Mouse (Mus musculus): ENCODE data around the gene Ezr. TPM values are rescaled to one million over a fixed set of nuclear protein-coding genes. Genes with fewer than 3 reads are reported as not detected.

Gene Ezr
- polyA plus RNA-seq, 1 experiment from 2014 or later, result 43.1 TPM

GRCm38 (mm10) chr17:6808521-6809165 lies 26.1 kb upstream of the Ezr start:
- peaks cover 13% of the 10 kb centered on the region; the same call in 1 of the 2 replicates for H3K4me1 ChIP-seq (replicated peaks)
- H3K9ac ChIP-seq (replicated peaks), result no peak overlapping the region
- no peak overlapping the region for H3K4me2 ChIP-seq (replicated peaks)
- no peaks in the 10 kb centered on the region for H3K9me3 ChIP-seq
- H3K36me3 ChIP-seq, result no peaks in the 10 kb centered on the region
- H3K27me3 ChIP-seq, result 0 out of 2 replicates have a peak, but pooled peaks cover 3% of the 10 kb centered on the region
- 41% methylated on average over 8 of the region's 8 CpGs for WGBS
- no peak for ATAC-seq
- no peak overlapping the region for H3K4me3 ChIP-seq (replicated peaks)
- no peak overlapping the region for H3K27ac ChIP-seq

DNA sequence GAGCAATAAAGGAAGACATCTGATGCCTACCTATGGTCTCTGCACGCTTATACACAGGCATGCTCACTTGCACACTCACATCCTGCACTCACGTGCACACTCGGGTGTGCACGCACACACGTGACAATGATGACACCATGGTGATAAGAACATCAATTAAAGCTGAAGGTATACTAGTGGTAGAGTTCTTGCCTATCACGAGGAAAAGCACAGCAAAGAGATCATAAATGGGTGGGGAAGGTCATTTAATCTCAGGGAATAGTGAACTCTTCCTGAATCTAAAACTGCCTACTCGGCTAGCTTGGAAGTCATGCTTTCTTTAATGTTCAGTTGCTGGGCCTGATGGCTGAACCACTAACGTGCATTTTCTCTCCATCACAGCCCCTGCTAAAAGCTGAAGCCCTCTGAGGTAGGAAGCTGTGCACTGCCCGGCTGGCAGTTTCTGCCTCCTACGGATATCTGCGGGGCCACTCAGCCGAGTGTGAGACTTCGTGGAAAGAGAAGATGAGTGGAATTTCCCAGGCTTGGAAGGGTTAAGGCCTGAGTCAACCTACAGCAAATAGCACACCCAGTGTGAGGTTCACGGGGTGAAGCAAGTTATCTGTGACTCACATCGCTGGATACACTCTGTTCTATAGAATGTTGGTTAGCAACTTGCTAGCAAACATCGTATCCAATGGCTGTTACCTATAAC lies 25.4 kb upstream of the Ezr start:
- no peak overlapping the region for H3K4me2 ChIP-seq (replicated peaks)
- H3K9me3 ChIP-seq, result no peaks in the 10 kb centered on the region
- 0 out of 2 replicates have a peak, but pooled peaks cover 3% of the 10 kb centered on the region for H3K27me3 ChIP-seq
- H3K36me3 ChIP-seq, result no peaks in the 10 kb centered on the region
- H3K9ac ChIP-seq (replicated peaks), result no peak overlapping the region
- no peak overlapping the region for H3K4me3 ChIP-seq (replicated peaks)
- H3K27ac ChIP-seq, result no peak overlapping the region
- WGBS, result 88% methylated on average over 16 of the region's 16 CpGs
- ATAC-seq, result no peak
- H3K4me1 ChIP-seq (replicated peaks), result peaks cover 13% of the 10 kb centered on the region; the same call in 1 of the 2 replicates

- 0 out of 2 replicates have a peak, but pooled peaks cover 4% of the 10 kb centered on the region for H3K4me1 ChIP-seq (replicated peaks)
- H3K4me2 ChIP-seq (replicated peaks), result no peak overlapping the region
- no peak overlapping the region for H3K9ac ChIP-seq (replicated peaks)
- WGBS, result 82% methylated on average over 6 of the region's 6 CpGs
- no peak for ATAC-seq
- H3K9me3 ChIP-seq, result peaks cover 7% of the 10 kb centered on the region; the same call in 1 of the 2 replicates
- H3K27ac ChIP-seq, result no peak overlapping the region
- 0 out of 2 replicates have a peak, but pooled peaks cover 3% of the 10 kb centered on the region for H3K27me3 ChIP-seq
- 0 out of 2 replicates have a peak, but pooled peaks cover 3% of the 10 kb centered on the region for H3K36me3 ChIP-seq
- no peak overlapping the region for H3K4me3 ChIP-seq (replicated peaks)
Measured at GRCm38 (mm10) chr17:6804853-6805543, 22.4 kb upstream of the Ezr start.

GRCm38 (mm10) chr17:6804111-6804510 lies 21.5 kb upstream of the Ezr start:
- Histone ChIP-seq H3K9me3 (peaks cover 7% of the 10 kb centered on the region; the same call in 1 of the 2 replicates), H3K4me2 (replicated peaks) (no peak overlapping the region), H3K27me3 (no peaks in the 10 kb centered on the region), H3K9ac (replicated peaks) (no peak overlapping the region), H3K36me3 (0 out of 2 replicates have a peak, but pooled peaks cover 3% of the 10 kb centered on the region), H3K4me3 (replicated peaks) (no peak overlapping the region), H3K27ac (no peak overlapping the region), H3K4me1 (replicated peaks) (0 out of 2 replicates have a peak, but pooled peaks cover under 1% of the 10 kb centered on the region)
- no peak for ATAC-seq
- 94% methylated on average over 6 of the region's 6 CpGs for WGBS

DNA sequence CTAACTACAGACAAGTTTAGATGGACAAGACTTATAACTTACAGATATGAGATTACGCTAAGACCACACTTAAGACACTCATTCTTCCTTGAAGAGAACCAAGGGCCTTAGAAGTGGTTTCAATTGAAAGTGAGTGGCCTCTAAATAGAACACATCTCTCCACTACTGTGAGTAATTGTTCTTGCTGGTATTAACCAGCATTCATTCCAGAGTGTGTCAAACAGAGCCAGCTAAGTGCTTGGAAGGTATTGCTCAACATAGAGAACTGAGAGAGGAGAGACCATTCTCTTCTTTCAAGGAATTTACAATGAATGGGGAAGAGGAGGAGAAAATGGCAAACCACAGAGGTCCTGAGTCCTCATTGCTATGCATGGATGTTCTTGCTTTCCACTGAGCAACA lies 21.0 kb upstream of the Ezr start:
- Histone ChIP-seq H3K27ac (no peak overlapping the region), H3K4me2 (replicated peaks) (no peak overlapping the region), H3K9ac (replicated peaks) (no peak overlapping the region), H3K27me3 (no peaks in the 10 kb centered on the region), H3K36me3 (0 out of 2 replicates have a peak, but pooled peaks cover 3% of the 10 kb centered on the region), H3K4me1 (replicated peaks) (no peaks in the 10 kb centered on the region), H3K4me3 (replicated peaks) (no peak overlapping the region), H3K9me3 (peaks cover 7% of the 10 kb centered on the region; the same call in 1 of the 2 replicates)
- no peak for ATAC-seq
- WGBS, result 93% methylated on average over 1 of the region's 1 CpGs

DNA sequence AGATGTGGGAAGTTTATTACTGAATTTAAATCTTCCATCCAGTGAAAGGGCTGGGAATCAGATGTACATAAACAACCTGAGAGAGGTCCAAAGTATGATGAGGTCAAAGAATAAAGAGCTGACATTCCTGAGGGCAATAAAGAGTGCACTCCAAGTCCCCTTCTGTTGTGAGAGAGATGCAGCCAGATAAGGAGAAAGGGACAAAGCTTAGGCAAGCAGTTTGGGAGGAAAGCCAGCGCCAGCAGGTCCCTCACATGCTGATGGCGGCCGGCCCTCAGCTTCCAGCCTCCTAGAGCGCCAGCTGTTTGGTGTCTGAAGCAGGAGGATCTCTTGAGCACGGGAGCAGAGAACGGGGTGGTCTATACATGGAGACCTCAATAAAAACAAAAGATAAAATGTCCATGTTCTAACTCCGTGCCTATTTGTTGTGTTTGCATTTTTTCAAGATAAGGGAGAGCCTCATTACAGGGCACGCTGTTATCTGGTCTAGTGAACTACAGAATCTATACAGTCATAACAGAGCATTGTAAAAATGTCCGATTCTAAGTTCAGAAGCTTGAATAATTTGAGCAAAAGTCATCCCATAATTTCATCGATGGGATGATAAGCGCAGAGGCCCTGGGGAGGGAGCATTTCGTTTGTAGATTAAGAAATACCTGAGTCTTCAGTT lies 15.9 kb upstream of the Ezr start:
- no peaks in the 10 kb centered on the region for H3K27me3 ChIP-seq
- no peak for ATAC-seq

DNA sequence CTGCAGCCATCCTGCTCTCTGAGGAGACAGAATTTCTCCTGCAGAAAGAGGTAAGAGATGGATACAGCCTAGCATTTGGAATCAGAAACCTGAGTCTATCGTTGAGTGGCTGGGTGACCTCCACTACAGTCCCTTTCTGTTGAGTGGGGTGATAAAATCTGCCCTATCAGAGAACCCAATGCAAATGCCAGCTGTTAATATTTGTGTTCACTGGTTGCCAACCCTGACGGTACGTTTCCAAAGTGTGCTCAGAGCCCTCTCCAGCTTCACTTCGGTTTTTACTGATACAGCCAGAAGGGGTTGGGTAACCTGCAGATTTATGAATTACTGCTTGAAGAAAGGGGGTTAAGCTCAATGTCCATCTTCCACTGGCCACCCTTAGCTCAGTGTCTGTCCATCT lies 14.9 kb upstream of the Ezr start:
- 87% methylated on average over 4 of the region's 4 CpGs for WGBS
- Histone ChIP-seq H3K36me3 (no peaks in the 10 kb centered on the region), H3K4me3 (replicated peaks) (no peak overlapping the region), H3K9ac (replicated peaks) (no peak overlapping the region), H3K27ac (no peak overlapping the region), H3K27me3 (no peaks in the 10 kb centered on the region), H3K9me3 (peaks cover 7% of the 10 kb centered on the region; the same call in 1 of the 2 replicates), H3K4me2 (replicated peaks) (no peak overlapping the region), H3K4me1 (replicated peaks) (0 out of 2 replicates have a peak, but pooled peaks cover 3% of the 10 kb centered on the region)
- no peak for ATAC-seq

More for the DNA sequence above, 15.9 kb upstream of the Ezr start:
- Histone ChIP-seq H3K4me3 (replicated peaks) (no peak overlapping the region), H3K9ac (replicated peaks) (no peak overlapping the region), H3K4me1 (replicated peaks) (0 out of 2 replicates have a peak, but pooled peaks cover 3% of the 10 kb centered on the region), H3K9me3 (peaks cover 7% of the 10 kb centered on the region; the same call in 1 of the 2 replicates), H3K27ac (no peak overlapping the region), H3K4me2 (replicated peaks) (no peak overlapping the region), H3K36me3 (0 out of 2 replicates have a peak, but pooled peaks cover 3% of the 10 kb centered on the region)
- 91% methylated on average over 12 of the region's 12 CpGs for WGBS

DNA sequence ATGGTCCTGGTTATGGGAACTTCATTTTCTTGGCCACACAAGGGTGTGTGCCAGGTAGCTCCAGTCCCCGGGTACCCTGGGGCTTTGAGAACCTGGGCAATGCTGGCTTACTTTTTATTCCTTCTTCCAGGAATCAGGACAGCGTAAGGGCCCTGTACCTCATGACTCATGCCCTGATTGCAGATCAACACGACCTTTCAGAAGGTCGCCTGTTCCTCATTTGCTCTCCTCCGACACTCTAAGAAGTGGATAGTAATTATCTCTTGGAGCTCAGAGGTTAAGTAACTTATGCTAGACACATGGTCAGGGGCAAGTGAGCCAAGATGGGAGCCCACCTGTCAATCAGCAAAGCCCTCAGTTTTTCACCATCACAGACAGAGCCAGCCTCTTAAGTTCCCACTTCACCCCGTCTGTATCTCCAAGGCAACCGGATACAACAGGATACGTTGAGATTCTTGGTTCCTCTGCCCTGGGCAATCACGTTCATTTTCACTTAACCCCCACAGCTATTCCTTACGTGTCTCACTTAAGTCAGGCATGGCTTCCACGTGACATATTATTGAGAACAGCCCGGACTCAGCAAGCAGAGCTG lies 11.7 kb upstream of the Ezr start:
- WGBS, result 67% methylated on average over 12 of the region's 12 CpGs
- Histone ChIP-seq H3K4me3 (replicated peaks) (no peak overlapping the region), H3K4me1 (replicated peaks) (0 out of 2 replicates have a peak, but pooled peaks cover 3% of the 10 kb centered on the region), H3K9ac (replicated peaks) (no peak overlapping the region), H3K36me3 (no peaks in the 10 kb centered on the region), H3K27ac (no peak overlapping the region), H3K4me2 (replicated peaks) (no peak overlapping the region), H3K27me3 (peaks cover 6% of the 10 kb centered on the region; the same call in 1 of the 2 replicates), H3K9me3 (no peaks in the 10 kb centered on the region)
- no peak for ATAC-seq

DNA sequence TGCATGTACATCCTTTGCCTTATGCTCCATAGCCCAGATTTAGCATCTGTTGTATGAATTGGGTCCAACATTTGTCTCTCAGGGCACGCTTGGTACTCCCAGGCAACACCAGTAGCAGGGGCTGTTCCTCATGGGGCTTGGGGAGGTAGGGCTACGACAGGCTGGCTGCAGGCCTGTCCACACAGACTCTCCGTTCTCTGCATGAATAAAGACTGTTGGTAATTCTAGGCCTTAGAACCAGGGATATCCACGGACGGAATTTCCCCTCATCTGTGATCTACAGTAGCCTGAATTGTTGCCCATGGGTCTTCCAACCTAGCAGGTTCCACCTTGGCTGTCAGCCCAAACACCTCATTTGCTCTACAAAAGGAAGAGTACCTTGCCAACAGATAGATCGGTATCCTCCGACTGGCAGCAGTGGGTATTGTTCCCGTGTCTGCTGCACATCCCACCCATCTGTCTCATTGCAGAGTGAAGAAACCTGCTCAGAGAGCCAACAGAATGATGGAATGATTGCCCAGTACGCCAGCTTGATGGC lies 7.1 kb upstream of the Ezr start:
- H3K9ac ChIP-seq (replicated peaks), result no peak overlapping the region
- H3K27me3 ChIP-seq, result peaks cover 11% of the 10 kb centered on the region
- H3K36me3 ChIP-seq, result no peaks in the 10 kb centered on the region
- no peaks in the 10 kb centered on the region for H3K9me3 ChIP-seq
- no peak overlapping the region for H3K4me3 ChIP-seq (replicated peaks)
- no peak overlapping the region for H3K27ac ChIP-seq
- 90% methylated on average over 9 of the region's 9 CpGs for WGBS
- no peak overlapping the region for H3K4me2 ChIP-seq (replicated peaks)
- 0 out of 2 replicates have a peak, but pooled peaks cover 2% of the 10 kb centered on the region for H3K4me1 ChIP-seq (replicated peaks)
- no peak for ATAC-seq

GRCm38 (mm10) chr17:6789103-6789502 lies 6.5 kb upstream of the Ezr start:
- Histone ChIP-seq H3K9me3 (no peaks in the 10 kb centered on the region), H3K9ac (replicated peaks) (no peak overlapping the region), H3K36me3 (no peaks in the 10 kb centered on the region), H3K27me3 (peaks cover 15% of the 10 kb centered on the region), H3K4me3 (replicated peaks) (no peak overlapping the region), H3K4me1 (replicated peaks) (no peaks in the 10 kb centered on the region), H3K27ac (no peak overlapping the region), H3K4me2 (replicated peaks) (no peak overlapping the region)
- ATAC-seq, result no peak

GRCm38 (mm10) chr17:6787241-6787640 lies 4.7 kb upstream of the Ezr start:
- Histone ChIP-seq H3K4me3 (replicated peaks) (no peak overlapping the region), H3K9me3 (no peaks in the 10 kb centered on the region), H3K4me1 (replicated peaks) (peaks cover 11% of the 10 kb centered on the region), H3K9ac (replicated peaks) (no peak overlapping the region), H3K27me3 (peaks cover 31% of the 10 kb centered on the region), H3K27ac (no peak overlapping the region), H3K4me2 (replicated peaks) (no peak overlapping the region), H3K36me3 (no peaks in the 10 kb centered on the region)
- ATAC-seq, result no peak
- whole genome bisulfite sequencing, result 92% methylated on average over 4 of the region's 4 CpGs
